7 mouse cellular contexts compared by ENCODE assay signal in the genomic region with DNA sequence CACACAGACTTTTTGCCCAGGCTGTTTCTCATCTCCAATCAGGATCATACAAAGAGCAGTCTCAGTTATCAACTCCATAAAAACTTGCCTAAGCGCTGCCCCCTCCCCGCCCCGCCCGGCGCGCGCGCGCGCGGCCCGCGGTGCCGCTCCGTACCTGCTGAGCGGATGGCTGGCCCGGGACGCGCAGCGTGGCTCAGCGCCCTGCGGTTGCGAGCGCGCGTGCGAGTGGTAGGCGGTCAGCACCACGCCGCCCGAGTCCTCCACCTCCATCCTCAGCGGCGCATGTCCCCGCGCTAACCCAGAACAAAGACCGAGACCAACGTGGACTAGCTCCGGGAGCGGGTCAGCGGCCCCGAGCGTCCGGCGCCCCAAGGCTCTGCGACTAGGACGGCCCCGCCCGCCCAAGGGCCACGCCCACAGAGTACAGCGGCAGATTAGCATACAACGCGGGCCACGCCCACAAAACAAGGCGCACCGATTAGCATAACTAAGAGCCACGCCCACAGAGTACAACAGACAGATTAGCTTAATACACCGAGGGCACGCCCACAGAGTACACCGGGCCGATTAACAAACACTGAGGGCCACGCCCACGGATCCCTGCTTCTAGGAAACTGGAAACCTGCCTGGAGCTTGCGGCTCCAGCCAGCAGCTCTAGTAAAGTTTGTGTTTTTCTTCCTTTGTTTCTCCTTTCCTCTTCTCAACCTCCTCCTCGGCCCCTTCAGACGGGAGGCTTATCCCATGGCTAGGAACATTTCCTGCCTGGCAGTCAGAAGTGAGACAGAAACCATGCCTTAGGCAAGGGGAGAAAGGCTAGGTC. TPM values are rescaled to one million over a fixed set of nuclear protein-coding genes. Genes with fewer than 3 reads are reported as not detected.
A peak's percentile ranks its signal among the peaks of the same experiment; 100 is the strongest.
DNase-seq lines count a peak whose midpoint lies in the region; ATAC-seq and TF ChIP-seq lines count a peak whose summit lies in the region.

A gene (minus strand): TSS at position 380 of the 820 bp plus-strand sequence.

- H3K9ac ChIP-seq in embryonic facial prominence, embryonic 15.5 days = peak within 1 kb of the TSS; percentile 68
- H3K9ac ChIP-seq in kidney, embryonic 14.5 days (ENCODE audit: low read depth, low read length) = peak within 1 kb of the TSS; percentile 76
- H3K9ac ChIP-seq in limb, embryonic 14.5 days (ENCODE audit: low read depth, low read length, severe bottlenecking) = peak within 1 kb of the TSS; percentile 73
- peak within 1 kb of the TSS; percentile 70 for H3K9ac ChIP-seq in midbrain, embryonic 16.5 days (ENCODE audit: low read depth, low read length)

- TF ChIP-seq POLR2A in brain, embryonic 14.5 days (IDR thresholded peaks at IDR 0.05; ENCODE audit: borderline replicate concordance, extremely low read depth, insufficient read depth, insufficient read length, poor library complexity, severe bottlenecking) = 0 out of 2 replicates have a peak, but pooled peaks have one; percentile 19
- TF ChIP-seq POLR2A in limb, embryonic 14.5 days (IDR thresholded peaks at IDR 0.05; ENCODE audit: borderline replicate concordance, extremely low read depth, insufficient read depth, insufficient read length) = 0 out of 2 replicates have a peak, but pooled peaks have one; percentile 65
- no peak for TF ChIP-seq POLR2A in spleen, adult 2 months (IDR thresholded peaks at IDR 0.05; ENCODE audit: low read depth, low read length)

- peak within 1 kb of the TSS; percentile 96 for H3K27ac ChIP-seq in embryonic facial prominence, embryonic 15.5 days (replicated peaks)
- peak within 1 kb of the TSS; percentile 84 for H3K27ac ChIP-seq in kidney, embryonic 14.5 days (ENCODE audit: low read depth, low read length)
- H3K27ac ChIP-seq in limb, embryonic 14.5 days (replicated peaks; ENCODE audit: low read depth, low read length) = peak within 1 kb of the TSS; percentile 93
- peak within 1 kb of the TSS; percentile 63 for H3K27ac ChIP-seq in midbrain, embryonic 16.5 days (ENCODE audit: low read length)
- no peak within 1 kb of the TSS for H3K27ac ChIP-seq in spleen, adult 2 months (ENCODE audit: insufficient read depth, low read length)

- H3K4me2 ChIP-seq in embryonic facial prominence, embryonic 15.5 days (replicated peaks) = peak within 1 kb of the TSS; percentile 72
- peak within 1 kb of the TSS; percentile 63 for H3K4me2 ChIP-seq in kidney, embryonic 14.5 days (replicated peaks; ENCODE audit: low read depth, low read length)
- H3K4me2 ChIP-seq in limb, embryonic 14.5 days (replicated peaks; ENCODE audit: low read depth, low read length, severe bottlenecking) = peak within 1 kb of the TSS; percentile 54
- peak within 1 kb of the TSS; percentile 80 for H3K4me2 ChIP-seq in midbrain, embryonic 16.5 days (ENCODE audit: low read length)

- H3K4me3 ChIP-seq in embryonic facial prominence, embryonic 15.5 days (replicated peaks) = peak within 1 kb of the TSS; percentile 72
- peak within 1 kb of the TSS; percentile 79 for H3K4me3 ChIP-seq in kidney, embryonic 14.5 days (ENCODE audit: low read length)
- peak within 1 kb of the TSS; percentile 61 for H3K4me3 ChIP-seq in limb, embryonic 14.5 days (replicated peaks; ENCODE audit: low read length)
- peak within 1 kb of the TSS; percentile 65 for H3K4me3 ChIP-seq in midbrain, embryonic 16.5 days (ENCODE audit: low read depth, low read length)
- peak within 1 kb of the TSS; percentile 64 for H3K4me3 ChIP-seq in spleen, adult 2 months (ENCODE audit: extremely low read depth, insufficient read depth, insufficient read length)

- H3K36me3 ChIP-seq in embryonic facial prominence, embryonic 15.5 days = no peaks in the 10 kb centered on the region
- H3K36me3 ChIP-seq in kidney, embryonic 14.5 days (ENCODE audit: control insufficient read depth, insufficient read depth, low read length) = no peaks in the 10 kb centered on the region
- no peaks in the 10 kb centered on the region for H3K36me3 ChIP-seq in limb, embryonic 14.5 days (ENCODE audit: control insufficient read depth, insufficient read depth, low read length)
- H3K36me3 ChIP-seq in midbrain, embryonic 16.5 days (ENCODE audit: control insufficient read depth, insufficient read depth, low read length) = no peaks in the 10 kb centered on the region
- H3K36me3 ChIP-seq in spleen, adult 2 months (ENCODE audit: control insufficient read depth, insufficient read depth, low read length) = no peaks in the 10 kb centered on the region

- H3K9me3 ChIP-seq in embryonic facial prominence, embryonic 15.5 days (replicated peaks) = no peaks in the 10 kb centered on the region
- no peaks in the 10 kb centered on the region for H3K9me3 ChIP-seq in kidney, embryonic 14.5 days (ENCODE audit: control insufficient read depth, low read length)
- H3K9me3 ChIP-seq in limb, embryonic 14.5 days (ENCODE audit: control insufficient read depth, low read length) = no peaks in the 10 kb centered on the region
- H3K9me3 ChIP-seq in midbrain, embryonic 16.5 days (replicated peaks; ENCODE audit: control insufficient read depth, low read length, poor library complexity, severe bottlenecking) = no peaks in the 10 kb centered on the region

- no peaks in the 10 kb centered on the region for H3K27me3 ChIP-seq in embryonic facial prominence, embryonic 15.5 days
- no peaks in the 10 kb centered on the region for H3K27me3 ChIP-seq in kidney, embryonic 14.5 days (ENCODE audit: control insufficient read depth, insufficient read depth, low read length)
- H3K27me3 ChIP-seq in limb, embryonic 14.5 days (ENCODE audit: control insufficient read depth, insufficient read depth, low read length) = no peaks in the 10 kb centered on the region
- H3K27me3 ChIP-seq in midbrain, embryonic 16.5 days (ENCODE audit: control insufficient read depth, insufficient read depth, low read depth, low read length) = no peaks in the 10 kb centered on the region
- H3K27me3 ChIP-seq in spleen, adult 2 months (ENCODE audit: control insufficient read depth, insufficient read depth, low read length) = no peaks in the 10 kb centered on the region; the same call in 1 of the 2 replicates

- DNase-seq in brain, embryonic 14.5 days (ENCODE audit: low read depth) = peak; percentile 92
- DNase-seq in heart, adult 9 months (ENCODE audit: low spot score in 2 of 2) = peak; percentile 91 to 93
- peak; percentile 99 for DNase-seq in limb, embryonic 14.5 days (ENCODE audit: low spot score)
- peak; percentile 1 to 34 for DNase-seq in spleen, adult 2 months (ENCODE audit: low read depth in 1 of 2, low spot score in 2 of 2)

- peaks cover 25% of the 10 kb centered on the region for H3K4me1 ChIP-seq in embryonic facial prominence, embryonic 15.5 days
- H3K4me1 ChIP-seq in kidney, embryonic 14.5 days (ENCODE audit: control insufficient read depth, insufficient read depth, low read length) = peaks cover 27% of the 10 kb centered on the region
- H3K4me1 ChIP-seq in limb, embryonic 14.5 days (ENCODE audit: control insufficient read depth, insufficient read depth, low read length) = peaks cover 46% of the 10 kb centered on the region
- H3K4me1 ChIP-seq in midbrain, embryonic 16.5 days (ENCODE audit: control insufficient read depth, insufficient read depth, low read length) = peaks cover 10% of the 10 kb centered on the region
- peaks cover 5% of the 10 kb centered on the region; the same call in 1 of the 2 replicates for H3K4me1 ChIP-seq in spleen, adult 2 months (ENCODE audit: control insufficient read depth, insufficient read depth, insufficient read length)

- TF ChIP-seq CTCF in brain, embryonic 14.5 days (IDR thresholded peaks at IDR 0.05; ENCODE audit: borderline replicate concordance, extremely low read depth, insufficient read depth, insufficient read length) = no peak
- TF ChIP-seq CTCF in spleen, adult 2 months (IDR thresholded peaks at IDR 0.05; ENCODE audit: extremely low read depth, insufficient read depth, insufficient read length, insufficient replicate concordance) = no peak

- ATAC-seq in embryonic facial prominence, embryonic 15.5 days (ENCODE audit: insufficient number of reproducible peaks, low FRiP score, low TSS enrichment, low read depth) = peak; percentile 93
- ATAC-seq in kidney, embryonic 14.5 days (ENCODE audit: low FRiP score, low TSS enrichment) = peak; percentile 96
- peak; percentile 91 for ATAC-seq in limb, embryonic 14.5 days (ENCODE audit: low FRiP score, low read depth)
- ATAC-seq in midbrain, embryonic 16.5 days = peak; percentile 91

- WGBS in embryonic facial prominence, embryonic 15.5 days = under 1% methylated on average over 65 of the region's 65 CpGs
- WGBS in kidney, embryonic 14.5 days = under 1% methylated on average over 59 of the region's 65 CpGs
- WGBS in limb, embryonic 14.5 days = 4% methylated on average over 63 of the region's 65 CpGs
- under 1% methylated on average over 64 of the region's 65 CpGs for WGBS in midbrain, embryonic 16.5 days
- WGBS in spleen, adult 2 months = 2% methylated on average over 65 of the region's 65 CpGs

RNA-seq across cellular contexts. Expression of the gene that starts here (rescaled TPM):
- polyA plus RNA-seq in brain, embryonic 14.5 days (2012; rRNA removed) = 4.8 and 9.4 TPM in 2 replicates
- polyA plus RNA-seq in embryonic facial prominence, embryonic 15.5 days (2015; fragmentation: Nextera tagmentation; extraction: Ambion mirVana) = 47.3 and 48.6 TPM in 2 replicates
- polyA plus RNA-seq in kidney, embryonic 14.5 days (2014; fragmentation: Nextera tagmentation; extraction: Ambion mirVana) = 13.8 and 28.2 TPM in 2 replicates
- polyA plus RNA-seq in limb, embryonic 14.5 days (2012; rRNA removed) = 42.8 and 46.5 TPM in 2 replicates
- polyA plus RNA-seq in limb, embryonic 14.5 days (2014; fragmentation: Nextera tagmentation; extraction: Ambion mirVana) = 55.2 and 65.4 TPM in 2 replicates
- polyA plus RNA-seq in midbrain, embryonic 16.5 days (2015; fragmentation: Nextera tagmentation; extraction: Ambion mirVana) = 5.0 and 5.5 TPM in 2 replicates
- 1.1 and 1.2 TPM in 2 replicates for polyA plus RNA-seq in spleen, adult 2 months (2012; rRNA removed)

Comparison
In these comparisons a context has a peak if more than half of its experiments do, and no peak if none do; other contexts are left out.
1. DNase-seq: peak in every context shown above with its lines; median percentile 99 in limb, embryonic 14.5 days; 92 in brain, embryonic 14.5 days; 92 in heart, adult 9 months; 18 in spleen, adult 2 months.